Mouse (Mus musculus) urinary bladder, postnatal 25 days (tissue): Measurements from ENCODE around the gene Gpnmb.

Source experiments
- DNase-seq: peaks from one replicate; pipeline ENCODE4 v3.0.0; 2022; ENCODE audit warnings: low spot score

Gene Gpnmb

DNA sequence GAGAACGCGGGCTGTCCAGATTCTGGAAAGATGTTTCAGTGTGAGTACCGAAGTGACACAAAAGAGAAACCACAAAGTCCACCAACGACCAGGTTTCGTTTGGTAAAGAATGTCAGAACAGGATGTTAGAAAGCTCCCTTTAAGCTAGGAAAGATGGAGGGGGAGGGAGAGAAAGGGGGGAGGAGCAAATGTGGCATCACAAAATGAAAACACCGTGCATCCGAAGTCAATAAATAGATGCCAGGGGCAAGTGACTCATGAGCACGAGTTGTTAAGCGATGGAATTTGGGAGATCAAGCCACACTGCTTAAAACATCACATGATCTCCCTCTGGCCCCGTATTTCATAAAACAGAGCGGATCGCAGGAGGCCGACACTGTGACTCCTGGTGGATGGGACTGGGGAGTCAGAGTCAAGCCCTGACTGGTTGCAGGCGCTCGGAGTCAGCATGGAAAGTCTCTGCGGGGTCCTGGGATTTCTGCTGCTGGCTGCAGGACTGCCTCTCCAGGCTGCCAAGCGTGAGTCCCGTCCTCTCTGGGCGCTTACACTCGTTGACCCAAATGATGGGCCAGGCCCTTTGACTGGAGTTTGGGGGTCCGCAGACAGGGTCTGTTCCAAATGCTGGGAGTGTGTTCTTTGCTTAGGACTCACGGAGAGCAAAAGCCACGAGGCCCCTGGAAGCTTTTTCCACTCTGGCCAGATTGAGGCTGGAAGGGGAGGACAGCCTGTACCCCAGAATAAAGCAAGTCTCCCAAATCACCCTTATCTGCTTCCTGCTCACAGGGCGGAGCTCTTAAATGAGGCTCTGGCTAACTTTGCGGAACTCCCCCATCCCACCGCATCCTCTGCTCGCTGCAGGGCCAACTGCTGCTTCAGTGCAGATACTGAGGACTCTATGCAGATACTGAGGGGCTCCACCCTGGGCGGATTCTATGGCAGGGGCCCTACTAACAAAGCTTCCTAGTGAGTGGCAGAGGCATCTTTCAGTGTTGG is at the start of gene Gpnmb:
Gene Gpnmb, plus strand, starts transcription at position 272 of the 993 bp plus-strand sequence.
- DNase-seq: no peak

DNA sequence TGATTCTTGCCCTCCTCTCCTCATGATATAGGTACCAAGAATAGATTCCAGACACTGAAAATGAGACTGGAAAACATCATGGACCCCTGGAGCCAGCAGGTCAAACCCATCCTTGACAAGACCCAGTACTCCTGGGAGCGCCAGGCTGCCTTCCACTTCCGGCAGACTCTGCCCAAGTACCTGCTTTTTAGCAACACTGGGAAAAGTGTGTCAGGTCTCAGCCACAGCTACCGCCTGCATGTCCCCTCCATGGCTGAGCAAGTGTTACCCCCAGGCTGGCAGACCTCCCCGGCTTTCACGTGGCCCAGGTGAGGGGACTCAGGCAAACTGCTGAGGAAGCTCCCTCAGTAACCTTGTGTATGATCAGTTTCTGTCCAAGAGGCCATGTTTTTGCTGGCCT is 46.4 kb upstream of the Gpnmb start:
- DNase-seq: no peak

DNA sequence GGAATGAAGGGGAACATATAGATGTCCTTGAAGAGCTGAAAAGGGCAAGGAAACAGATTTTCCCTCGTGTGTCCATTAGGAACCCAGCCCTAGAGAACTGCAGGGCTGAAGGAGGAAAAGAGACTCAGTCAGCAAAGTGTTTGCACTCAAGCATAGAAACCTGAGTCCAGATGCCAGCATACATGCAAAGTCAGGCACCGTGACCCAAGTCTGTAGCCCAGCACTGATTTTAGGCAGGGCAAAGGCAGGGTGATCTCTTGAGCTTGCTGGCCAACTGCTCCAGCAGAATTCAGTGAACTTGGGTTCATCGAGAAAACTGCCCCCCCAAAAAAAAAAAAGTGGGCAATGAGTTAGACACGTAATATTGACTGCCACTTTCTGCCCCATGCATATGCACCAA is 44.4 kb upstream of the Gpnmb start:
- no peak for DNase-seq

DNA sequence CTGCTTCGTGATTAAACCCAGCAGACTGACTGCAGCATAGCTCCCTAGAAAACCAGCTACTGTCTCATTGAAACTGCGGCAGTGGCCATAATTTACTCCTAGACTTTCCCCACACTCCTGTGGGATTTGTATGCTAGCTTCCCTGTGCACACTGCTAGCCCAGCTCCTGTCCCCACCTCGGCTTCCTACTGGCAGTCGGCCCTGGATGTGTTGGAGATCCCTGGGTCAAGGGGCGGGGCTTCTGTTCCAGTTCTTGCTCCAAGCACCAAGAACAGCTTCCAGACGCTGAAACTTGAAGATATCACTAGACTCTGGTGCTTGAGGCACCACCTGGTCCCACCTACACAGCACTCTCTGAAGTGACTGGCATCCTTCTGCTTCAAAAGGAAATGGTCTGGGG is 38.2 kb upstream of the Gpnmb start:
- DNase-seq: no peak

DNA sequence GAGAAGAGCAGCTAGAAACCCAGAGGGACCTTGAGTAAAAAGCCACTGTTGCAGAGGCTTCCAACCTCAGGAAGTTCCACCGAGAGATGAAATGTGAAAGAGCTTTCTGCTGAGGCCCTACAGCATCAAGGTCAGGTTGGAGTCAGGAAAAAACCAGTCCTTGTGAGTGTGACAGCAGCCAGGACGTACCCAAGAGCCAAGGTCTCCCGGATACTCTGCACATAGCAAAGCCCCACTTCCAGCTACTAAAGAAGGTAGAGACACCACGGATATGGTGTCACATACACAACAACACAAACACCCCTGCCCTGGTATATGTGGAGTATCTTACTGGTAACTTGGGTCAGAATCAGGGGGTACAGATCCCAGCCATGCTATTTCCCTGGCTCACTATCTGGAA is 37.5 kb upstream of the Gpnmb start:
- DNase-seq: no peak

DNA sequence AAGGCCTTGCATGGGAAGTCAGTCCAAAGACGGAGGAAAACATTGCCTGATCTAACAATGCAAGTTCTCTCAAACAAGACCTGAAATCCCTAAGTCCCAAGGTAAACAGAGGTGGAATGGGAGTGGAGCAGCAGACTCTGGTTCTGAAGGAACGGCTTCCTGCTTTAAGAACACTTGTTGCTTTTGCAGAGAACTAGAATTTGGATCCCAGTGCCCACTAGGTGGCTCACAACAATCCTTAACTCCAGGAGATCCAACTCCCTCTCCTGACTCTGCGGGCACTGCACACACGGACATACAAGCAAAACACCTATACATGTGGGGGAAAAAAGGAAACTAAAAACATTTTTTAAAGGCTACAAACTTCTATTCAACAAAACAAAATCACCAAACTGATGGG is 33.0 kb upstream of the Gpnmb start:
- no peak for DNase-seq

DNA sequence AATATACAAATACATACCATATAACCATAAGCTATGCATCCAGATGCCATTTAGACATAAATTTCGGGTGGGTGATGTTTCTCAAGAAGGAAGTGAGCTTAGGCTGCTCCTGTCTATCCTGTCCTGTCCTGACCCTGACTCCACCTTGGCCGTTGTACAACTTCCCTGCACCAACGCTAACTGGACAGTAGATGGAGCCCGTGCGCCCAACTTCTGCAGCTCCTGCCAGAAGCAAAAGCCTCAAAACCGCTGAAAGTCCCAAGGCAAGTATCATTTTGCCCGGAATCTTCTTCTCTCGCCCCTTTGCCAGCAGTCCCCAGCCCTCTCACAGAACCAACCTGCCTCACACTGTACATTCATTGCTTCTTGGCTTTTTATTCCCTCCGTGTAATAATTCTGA is 28.4 kb upstream of the Gpnmb start:
- peak; percentile 52 for DNase-seq

DNA sequence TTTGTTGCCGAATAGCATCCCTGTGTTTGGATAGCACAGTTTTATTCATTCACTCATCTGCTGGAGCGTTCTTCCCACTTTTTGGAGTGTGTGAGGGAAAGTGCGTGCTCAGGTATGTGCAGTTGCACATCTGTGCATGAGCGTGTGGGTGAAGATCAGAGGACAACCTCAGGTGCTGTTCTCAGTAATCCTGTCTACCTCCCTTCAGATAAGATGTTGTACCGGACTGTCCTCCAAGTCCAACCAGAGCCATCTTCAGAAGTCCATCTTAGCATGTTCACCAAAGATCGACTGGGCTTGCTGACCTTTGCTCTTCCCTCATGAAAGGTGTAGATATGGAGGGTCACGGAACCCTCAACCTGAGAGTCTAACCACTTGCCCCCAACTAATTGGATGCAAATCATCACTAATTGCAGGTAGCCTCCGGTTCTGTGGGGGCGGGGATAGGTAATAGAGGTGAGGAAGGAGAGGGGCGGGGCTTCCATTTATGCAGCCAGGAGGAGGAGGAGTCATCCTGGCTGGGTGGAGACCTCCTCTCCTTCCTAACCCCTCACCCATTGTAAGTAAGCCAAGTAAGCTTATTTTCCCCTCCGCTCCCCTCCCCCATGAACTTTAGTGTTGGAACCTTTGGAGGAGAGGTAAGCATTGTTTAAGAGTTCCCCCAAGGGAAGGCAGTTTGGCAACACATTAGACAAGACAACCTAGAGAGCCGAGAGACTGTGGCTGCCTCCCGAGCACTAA is 27.8 kb upstream of the Gpnmb start:
- DNase-seq: no peak

DNA sequence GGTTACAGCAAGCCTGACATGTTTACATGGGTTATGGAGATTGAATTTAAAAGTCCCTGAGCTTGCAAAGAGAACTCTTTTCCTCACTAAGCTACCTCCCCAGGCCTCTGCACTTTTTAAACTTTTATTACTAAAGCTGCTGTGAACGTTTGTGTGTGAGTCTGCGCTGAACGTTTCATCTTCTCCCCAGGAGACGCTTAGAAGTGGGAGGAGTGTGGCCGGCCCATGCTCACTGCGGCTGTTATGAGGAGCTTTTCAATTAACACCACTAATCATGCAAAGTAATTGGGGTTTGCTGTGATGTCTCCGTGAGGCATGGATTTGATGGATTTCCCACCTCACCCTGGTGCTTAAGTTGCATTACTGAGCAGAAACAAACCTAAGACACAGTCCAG is 27.2 kb upstream of the Gpnmb start:
- DNase-seq: no peak

DNA sequence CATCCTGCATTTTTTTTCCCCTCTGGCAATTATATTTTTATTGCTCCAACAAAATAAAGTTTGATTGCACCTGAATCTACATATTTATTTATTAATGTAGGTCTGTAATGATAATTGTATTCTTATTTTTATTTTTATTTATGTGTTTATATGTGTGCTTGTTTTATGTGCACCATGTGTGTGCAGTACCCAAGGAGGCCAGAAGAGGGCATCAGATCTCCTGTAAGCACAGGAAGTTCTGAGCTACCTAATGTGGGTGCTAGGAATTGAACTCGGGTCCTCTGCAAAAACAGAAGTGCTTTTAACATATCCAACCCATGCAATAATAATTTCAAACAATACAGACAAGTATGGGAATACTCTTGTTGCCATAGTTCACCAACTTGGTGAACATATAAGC is 26.7 kb upstream of the Gpnmb start:
- no peak for DNase-seq

DNA sequence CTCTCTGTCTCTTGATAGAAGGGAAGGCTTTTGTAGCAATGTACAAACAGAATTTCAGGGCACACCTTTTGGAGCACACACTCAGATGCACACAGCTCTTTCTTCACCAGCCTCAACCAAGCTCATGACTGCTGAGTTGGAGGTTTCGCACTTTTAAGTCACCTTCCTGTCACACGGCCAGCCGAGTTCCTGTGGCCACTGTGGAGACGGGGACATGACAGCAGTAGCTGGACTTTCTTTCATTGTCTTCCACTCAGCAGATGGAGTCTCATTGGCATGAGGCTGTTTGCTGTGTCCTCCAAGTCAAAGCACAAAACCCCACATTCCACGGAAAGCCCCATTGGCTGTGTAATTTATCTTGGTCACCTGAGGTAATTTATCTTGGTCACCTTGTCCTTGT is 25.2 kb upstream of the Gpnmb start:
- DNase-seq: no peak

DNA sequence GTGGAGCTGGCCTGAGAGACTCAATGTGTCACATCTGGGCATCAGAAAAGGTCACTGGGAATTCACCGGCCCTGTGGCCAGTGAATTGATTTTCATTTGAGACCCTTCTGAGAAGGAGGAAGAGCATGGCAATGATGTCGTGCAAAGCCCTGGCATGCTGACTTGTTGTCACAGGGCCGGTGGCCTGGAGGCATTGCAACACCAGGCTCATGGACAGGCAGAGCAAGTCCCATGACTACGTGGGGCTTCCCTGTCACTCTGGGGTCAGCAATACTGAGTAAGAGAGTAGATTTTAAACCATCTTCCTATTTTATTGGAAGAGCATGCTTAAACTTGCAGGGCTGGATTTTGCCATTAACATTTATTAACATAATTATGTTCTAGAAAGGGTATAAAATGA is 23.3 kb upstream of the Gpnmb start:
- no peak for DNase-seq

DNA sequence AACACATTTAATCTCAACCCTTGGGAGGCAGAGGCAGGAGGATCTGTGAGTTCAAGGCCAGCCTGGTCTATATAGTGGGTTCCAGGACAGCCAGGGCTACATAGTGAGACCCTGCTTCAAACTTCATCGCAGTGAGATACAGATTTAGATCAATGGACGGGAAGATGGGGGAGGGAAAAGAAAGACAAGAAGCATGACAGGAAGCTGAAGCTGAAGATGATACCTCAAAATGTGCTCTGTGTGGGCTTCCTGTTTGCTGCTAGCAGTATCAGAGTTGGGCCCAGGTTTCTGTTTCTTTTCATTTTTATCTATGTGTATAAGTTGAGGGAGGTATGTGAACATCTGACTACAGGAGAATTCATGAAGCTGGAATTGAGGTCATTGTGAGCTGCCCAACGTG is 22.9 kb upstream of the Gpnmb start:
- DNase-seq: no peak

DNA sequence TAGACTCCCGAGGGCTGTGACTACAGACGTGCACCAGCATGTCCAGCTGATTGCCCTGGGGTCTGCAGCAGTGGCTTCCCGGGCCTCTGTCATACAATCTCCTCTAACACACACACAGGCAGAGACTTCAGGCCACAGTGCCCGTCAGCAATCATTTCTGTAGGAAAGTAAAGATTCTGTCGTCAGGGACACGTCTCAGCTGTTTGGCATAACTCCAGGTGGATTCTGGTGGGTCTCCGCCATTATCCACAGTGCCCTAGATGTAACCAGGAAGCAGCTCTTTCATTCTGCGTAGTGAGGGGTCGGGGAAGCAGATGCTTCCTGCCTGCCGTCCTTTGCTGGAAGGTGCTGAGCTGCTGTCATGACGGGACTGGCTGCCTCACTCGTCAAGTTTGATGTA is 19.2 kb upstream of the Gpnmb start:
- no peak for DNase-seq

DNA sequence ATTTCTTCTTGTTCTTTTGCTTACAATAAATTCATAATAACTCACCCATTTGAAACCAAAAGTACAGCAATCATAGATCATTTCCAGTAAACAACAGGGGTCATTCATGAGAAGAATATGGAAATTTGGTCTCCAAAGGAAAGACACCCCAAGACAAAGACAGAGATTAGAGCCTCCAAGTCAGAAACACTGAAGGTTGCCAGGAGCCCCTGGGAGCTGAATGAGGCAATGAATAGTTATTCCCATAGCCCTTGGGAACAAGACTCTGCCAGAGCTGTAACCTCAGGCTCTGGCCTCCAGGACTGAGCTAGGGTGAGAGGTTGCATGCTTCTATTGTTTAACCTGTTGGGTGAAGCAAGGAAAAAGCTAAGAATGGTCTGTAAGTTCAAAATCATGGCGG is 17.0 kb upstream of the Gpnmb start:
- no peak for DNase-seq

DNA sequence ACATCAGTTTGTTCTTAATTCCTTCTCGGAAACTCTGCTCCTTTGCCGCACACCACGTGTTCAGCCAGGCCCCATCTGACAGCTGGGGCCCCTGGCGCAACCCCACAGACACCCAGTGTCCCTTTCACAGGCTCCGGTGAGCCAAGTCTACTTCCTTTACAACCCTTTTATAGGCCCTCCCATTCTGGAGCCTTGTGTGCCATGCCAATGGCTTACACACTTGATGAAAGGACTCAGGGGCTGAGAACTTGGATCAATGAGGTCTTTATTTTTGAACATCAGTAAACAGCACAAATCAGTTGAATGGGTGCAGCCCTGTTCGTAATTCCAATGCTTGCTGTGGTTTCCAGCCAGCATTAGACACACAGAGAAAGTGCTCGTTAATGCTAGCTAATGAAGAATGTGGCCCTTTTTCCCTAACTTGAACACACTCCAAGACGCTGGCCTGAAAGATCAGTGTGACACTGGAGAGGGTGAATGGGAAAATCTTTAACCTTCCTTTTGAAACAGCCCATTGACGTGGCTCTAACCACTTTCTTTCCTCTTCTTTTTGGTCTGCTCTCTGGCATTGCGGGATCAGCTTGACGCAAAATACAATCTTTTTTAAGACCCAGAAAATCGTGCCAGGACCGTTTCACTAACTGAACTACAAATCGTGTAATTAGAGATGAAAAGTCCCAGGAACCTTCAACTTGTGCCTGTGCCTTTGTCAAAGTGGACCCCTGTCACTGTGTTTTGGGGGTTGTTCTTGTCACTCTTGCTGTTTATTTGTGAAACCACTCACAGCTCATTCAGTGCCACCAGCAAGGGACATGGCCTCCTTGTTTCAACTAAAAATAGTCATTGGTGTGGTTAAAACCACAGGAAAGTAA is 15.0 kb upstream of the Gpnmb start:
- DNase-seq: no peak

DNA sequence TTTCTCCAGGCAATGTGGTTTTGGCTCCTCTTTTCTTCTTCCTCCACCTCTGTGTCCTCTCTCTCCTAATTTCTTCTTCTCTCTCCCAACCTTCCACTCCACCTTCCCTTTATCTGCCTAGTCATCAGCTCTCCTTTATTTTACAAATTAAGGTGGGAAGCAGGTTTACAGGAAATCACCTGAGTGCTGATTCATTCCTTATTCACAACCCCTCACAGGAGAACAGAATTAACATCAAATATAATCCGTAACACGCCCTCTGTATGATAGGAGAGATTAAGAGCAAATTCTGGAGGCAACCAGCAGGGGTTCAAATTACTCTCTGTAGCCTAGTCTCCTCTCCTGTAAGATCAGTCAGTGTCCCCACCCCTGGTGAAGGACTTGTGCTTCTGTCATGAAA is 14.0 kb upstream of the Gpnmb start:
- DNase-seq: no peak

DNA sequence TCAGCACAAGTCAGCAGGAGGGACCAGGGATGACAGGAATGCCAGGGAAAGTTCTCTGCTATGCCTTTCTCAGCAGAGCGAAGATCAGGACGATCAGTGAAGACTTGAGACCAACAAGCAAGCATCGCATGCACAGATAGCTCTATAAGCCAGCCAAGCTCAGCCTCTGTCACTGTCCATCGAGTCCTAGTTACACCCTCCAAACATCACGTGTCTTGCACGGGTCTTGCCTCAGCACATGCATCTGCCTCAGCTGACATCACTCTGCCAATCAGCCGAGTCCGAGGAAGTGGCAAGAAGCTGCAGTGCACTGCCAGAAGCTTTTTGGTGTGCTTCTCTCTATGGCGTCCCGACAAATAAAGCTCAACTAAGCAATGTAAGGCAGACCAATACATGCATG is 13.0 kb upstream of the Gpnmb start:
- no peak for DNase-seq

DNA sequence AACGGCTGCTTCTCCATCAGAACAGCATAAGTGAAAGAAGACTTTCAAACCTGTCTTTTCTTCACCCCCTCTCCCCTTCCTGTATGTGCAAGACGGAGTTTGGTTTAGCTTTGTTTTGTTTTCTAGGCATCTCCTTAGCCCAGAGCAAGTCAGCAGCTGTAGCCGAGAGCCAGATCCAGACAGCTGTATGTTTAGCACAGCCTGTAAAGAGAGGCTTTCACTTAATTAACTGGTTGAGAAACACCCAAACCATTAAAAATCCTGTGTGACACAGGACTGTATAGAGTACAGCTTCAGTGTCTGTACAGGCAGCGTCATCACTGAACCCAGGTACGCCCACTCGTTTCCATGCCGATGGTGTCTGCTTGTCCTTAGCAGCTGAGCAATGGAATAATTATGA is 11.1 kb upstream of the Gpnmb start:
- DNase-seq: no peak

DNA sequence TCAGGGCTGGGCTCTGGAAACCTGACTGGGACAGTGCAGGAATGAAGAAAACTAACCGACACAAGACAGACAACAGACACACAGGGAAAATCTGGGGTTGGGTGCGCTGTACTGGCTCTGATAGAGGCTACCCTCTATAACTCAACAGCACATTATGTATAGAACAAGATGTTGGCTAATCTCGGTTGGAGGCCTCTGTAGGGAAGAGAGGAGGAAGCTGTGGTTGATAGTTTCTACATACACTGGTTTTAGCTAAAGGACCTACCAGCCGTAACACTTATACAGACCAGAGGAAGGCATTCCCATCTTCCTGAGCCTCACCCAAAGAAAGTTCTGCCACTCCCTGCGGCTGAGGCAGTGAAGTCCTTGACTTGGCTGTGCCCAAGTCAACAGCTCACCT is 9.8 kb upstream of the Gpnmb start:
- DNase-seq: no peak

DNA sequence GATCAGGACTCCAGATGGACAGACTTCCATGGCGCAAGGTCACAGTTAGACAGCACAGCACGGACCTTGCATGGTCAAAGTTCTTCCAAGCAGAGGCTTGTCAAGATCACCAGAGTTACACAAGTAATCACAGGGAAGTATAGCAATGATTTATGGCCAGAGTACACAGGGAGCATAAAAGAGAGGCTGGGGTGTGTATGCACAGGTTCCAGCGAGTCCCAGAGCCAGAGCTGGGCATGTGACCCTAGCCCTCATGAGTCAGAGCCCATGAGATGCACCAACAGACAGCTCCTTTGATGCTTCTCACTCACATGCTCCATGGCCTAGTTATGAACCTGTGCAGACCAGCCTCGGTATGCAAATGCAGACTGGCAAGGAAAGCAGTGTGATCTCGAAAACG is 8.3 kb upstream of the Gpnmb start:
- no peak for DNase-seq

DNA sequence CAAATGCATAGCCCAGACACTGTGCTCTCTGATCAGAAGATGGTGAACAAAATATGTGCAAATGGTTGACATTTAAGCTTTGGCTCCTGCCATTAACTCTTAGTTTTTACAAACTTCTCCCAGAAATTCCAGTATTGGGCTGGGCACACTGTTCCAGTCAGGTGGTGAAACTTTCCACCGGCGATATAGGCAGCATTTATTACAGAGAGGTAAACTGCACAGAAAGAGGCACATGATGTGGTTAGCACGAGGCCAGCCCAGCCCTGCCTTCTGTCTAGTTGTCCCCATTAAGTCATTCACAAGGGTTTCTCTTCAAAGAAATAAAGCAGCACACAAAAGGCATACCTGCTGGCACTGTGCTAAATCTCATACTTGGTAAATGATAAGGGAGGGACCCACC is 7.6 kb upstream of the Gpnmb start:
- no peak for DNase-seq

DNA sequence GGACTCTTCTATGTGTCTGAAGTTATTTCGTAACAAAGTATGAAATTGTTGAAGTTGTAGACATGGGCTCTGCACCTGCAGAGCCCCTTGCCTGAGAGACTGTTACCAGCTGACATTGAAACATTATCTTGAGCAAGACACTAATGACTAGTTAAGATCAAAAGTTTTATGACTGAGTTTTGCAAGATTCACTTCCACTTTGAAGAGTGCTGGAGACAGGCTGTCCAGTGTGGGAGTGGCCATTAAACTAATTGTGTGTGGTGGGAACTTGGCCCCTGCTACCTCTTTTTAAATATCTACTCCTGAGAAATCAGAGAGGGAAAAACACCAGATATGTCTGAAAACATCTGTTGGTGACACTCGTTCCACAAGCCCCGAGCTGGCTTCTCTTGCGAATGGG is 5.1 kb upstream of the Gpnmb start:
- DNase-seq: no peak
